Mouse (Mus musculus) ES-Bruce4 (cell line): ENCODE data around the gene Ppp1r26.

ENCODE experiments used
- CTCF ChIP-seq: IDR thresholded peaks from one replicate; pipeline ENCODE4 v1.8.1; 2011; ENCODE audit warnings: low read depth, low read length
- EP300 ChIP-seq: IDR thresholded peaks from 2 replicates; pipeline ENCODE4 v1.6.1; 2011; ENCODE audit warnings: low read depth, low read length; ENCODE audit not compliant: insufficient read depth
- POLR2A ChIP-seq: IDR thresholded peaks from one replicate; pipeline ENCODE4 v1.8.1; 2011; ENCODE audit warnings: low read length; ENCODE audit not compliant: insufficient read depth

GRCm38 (mm10) chr2:28468486-28469225, 22.1 kb downstream of the Ppp1r26 start:
- TF ChIP-seq POLR2A: no peak
- TF ChIP-seq EP300: no peak
- no peak for TF ChIP-seq CTCF
